Mouse (Mus musculus): ENCODE results near the gene Cryab.

DNA sequence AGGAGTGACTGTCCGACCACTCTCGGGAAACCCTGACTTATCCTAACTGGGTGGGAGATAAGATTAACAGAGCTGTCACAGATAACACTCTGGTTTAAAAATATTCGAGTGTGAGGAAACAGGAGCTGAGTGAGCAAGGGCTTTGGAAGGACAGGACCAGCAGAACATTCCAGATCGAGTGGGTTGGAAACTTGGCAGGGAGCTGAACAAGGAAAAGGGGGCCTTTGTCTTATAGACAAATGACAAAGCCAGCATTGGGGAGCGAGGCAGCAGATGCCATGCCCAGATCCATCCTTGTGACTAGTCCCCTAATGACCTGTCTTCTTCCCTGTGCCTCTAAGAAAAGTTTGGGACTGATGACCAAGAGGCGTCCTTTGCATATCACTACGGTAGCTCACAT is 2.8 kb downstream of the Cryab start:
- TF ChIP-seq POLR2A (IDR thresholded peaks at IDR 0.05; ENCODE audit: control insufficient read depth in 1 of 2, insufficient read depth in 1 of 2, low read depth in 1 of 2, low read length in 2 of 2, poor library complexity in 1 of 2) (no peak), CTCF (IDR thresholded peaks at IDR 0.05 in 2 of 3, conservative IDR thresholded peaks at IDR 0.05 in 1 of 3; ENCODE audit: control insufficient read depth in 1 of 3, insufficient read depth in 1 of 3, low read depth in 2 of 3, low read length in 3 of 3, poor library complexity in 1 of 3, severe bottlenecking in 1 of 3) (no peak), MYB (IDR thresholded peaks at IDR 0.05; ENCODE audit: low read depth, low read length) (no peak), NELFE (IDR thresholded peaks at IDR 0.05; ENCODE audit: low read depth, low read length) (no peak), CHD2 (IDR thresholded peaks at IDR 0.05; ENCODE audit: low read length) (no peak), BHLHE40 (IDR thresholded peaks at IDR 0.05; ENCODE audit: borderline replicate concordance, low read depth, low read length) (no peak), USF1 (IDR thresholded peaks at IDR 0.05; ENCODE audit: low read depth, low read length) (no peak), SIN3A (IDR thresholded peaks at IDR 0.05; ENCODE audit: low read length) (no peak), EP300 (IDR thresholded peaks at IDR 0.05; ENCODE audit: low read depth in 1 of 2, low read length in 2 of 2) (no peak), E2F4 (IDR thresholded peaks at IDR 0.05; ENCODE audit: borderline replicate concordance, low read depth, low read length) (no peak)
